Comparison of ENCODE assay signal across 8 mouse cellular contexts in the genomic region with DNA sequence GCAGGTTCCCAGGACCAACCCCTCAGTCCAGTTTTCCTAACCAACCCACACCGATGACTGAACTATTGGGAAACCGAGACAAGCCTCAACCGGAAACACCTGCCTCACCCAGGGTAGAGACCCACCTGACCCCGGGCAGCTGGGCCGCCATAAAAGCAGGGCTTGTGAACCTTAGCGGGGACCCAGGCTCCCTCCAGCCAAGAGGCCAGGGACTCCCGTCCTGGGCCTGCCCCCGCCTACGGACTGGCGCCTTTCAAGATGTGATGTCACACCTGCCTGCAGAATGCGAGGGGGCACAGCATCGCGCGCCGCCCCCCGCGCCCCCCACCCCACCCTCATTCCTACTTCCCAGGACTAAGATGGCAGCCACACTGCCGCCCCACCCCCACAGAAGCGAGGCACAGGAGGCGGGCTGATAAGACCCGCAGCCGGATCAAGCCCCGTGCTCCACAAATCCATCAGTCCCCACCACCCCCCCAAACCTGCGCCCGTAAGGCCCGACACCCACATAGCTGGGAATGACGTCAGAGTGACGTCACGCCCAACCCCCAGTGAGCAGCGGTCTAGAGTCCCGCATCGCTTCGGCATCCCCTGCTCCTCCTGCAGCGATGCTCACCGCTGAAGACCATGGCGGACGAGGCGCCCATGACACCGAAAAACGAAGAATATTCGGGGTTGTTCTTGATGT. TPM values are rescaled to one million over a fixed set of nuclear protein-coding genes. Genes with fewer than 3 reads are reported as not detected.
DNase-seq lines count a peak whose midpoint lies in the region; ATAC-seq and TF ChIP-seq lines count a peak whose summit lies in the region.

No protein-coding gene starts in this region.

- peak overlapping the region; percentile 74 for H3K4me2 ChIP-seq in heart, embryonic 13.5 days
- peak overlapping the region; percentile 83 for H3K4me2 ChIP-seq in liver, postnatal 0 days (ENCODE audit: low read depth, low read length)
- H3K4me2 ChIP-seq in neural tube, embryonic 13.5 days: peak overlapping the region; percentile 91

- peak; percentile 56 for DNase-seq in brain, embryonic 18.5 days (ENCODE audit: low read depth, low spot score)
- DNase-seq in kidney, postnatal 10 days: peak; percentile 81
- DNase-seq in liver, postnatal 0 days: peak; percentile 81
- peak; percentile 83 for DNase-seq in testis, postnatal 14 days (ENCODE audit: low spot score)

- peak overlapping the region; percentile 92 for H3K4me3 ChIP-seq in E14TG2a.4 (replicated peaks; ENCODE audit: low read length)
- H3K4me3 ChIP-seq in heart, embryonic 13.5 days: peak overlapping the region; percentile 81
- H3K4me3 ChIP-seq in liver, postnatal 0 days (ENCODE audit: low read depth, low read length): peak overlapping the region; percentile 89
- peak overlapping the region; percentile 96 for H3K4me3 ChIP-seq in neural tube, embryonic 13.5 days

- no peaks in the 10 kb centered on the region for H3K9me3 ChIP-seq in E14TG2a.4 (ENCODE audit: low read length)
- H3K9me3 ChIP-seq in heart, embryonic 13.5 days: no peaks in the 10 kb centered on the region
- H3K9me3 ChIP-seq in liver, postnatal 0 days (ENCODE audit: low read length): no peaks in the 10 kb centered on the region
- H3K9me3 ChIP-seq in neural tube, embryonic 13.5 days: no peaks in the 10 kb centered on the region

- no peak for TF ChIP-seq EP300 in liver, postnatal 0 days (IDR thresholded peaks at IDR 0.05; ENCODE audit: low read depth)

- TF ChIP-seq CTCF in E14TG2a.4 (conservative IDR thresholded peaks at IDR 0.05; ENCODE audit: low read length): no peak
- no peak for TF ChIP-seq CTCF in liver, postnatal 0 days (IDR thresholded peaks at IDR 0.05; ENCODE audit: low read depth)

- 1% methylated on average over 41 of the region's 41 CpGs for WGBS in heart, embryonic 13.5 days
- WGBS in liver, postnatal 0 days (ENCODE audit: insufficient replicate concordance): under 1% methylated on average over 41 of the region's 41 CpGs
- under 1% methylated on average over 40 of the region's 41 CpGs for WGBS in neural tube, embryonic 13.5 days

- H3K27ac ChIP-seq in heart, embryonic 13.5 days (replicated peaks): peak overlapping the region; percentile 96
- H3K27ac ChIP-seq in liver, postnatal 0 days (ENCODE audit: low read depth): peak overlapping the region; percentile 96
- H3K27ac ChIP-seq in neural tube, embryonic 13.5 days (replicated peaks): peak overlapping the region; percentile 99

- no peaks in the 10 kb centered on the region for H3K27me3 ChIP-seq in E14TG2a.4 (ENCODE audit: insufficient read depth, low read length)
- H3K27me3 ChIP-seq in heart, embryonic 13.5 days (replicated peaks): no peaks in the 10 kb centered on the region
- H3K27me3 ChIP-seq in liver, postnatal 0 days (ENCODE audit: insufficient read depth, low read length): no peaks in the 10 kb centered on the region
- H3K27me3 ChIP-seq in neural tube, embryonic 13.5 days: no peaks in the 10 kb centered on the region

- peaks cover 67% of the 10 kb centered on the region for H3K4me1 ChIP-seq in E14TG2a.4 (replicated peaks; ENCODE audit: low read depth, low read length)
- peaks cover 37% of the 10 kb centered on the region for H3K4me1 ChIP-seq in heart, embryonic 13.5 days
- H3K4me1 ChIP-seq in liver, postnatal 0 days (ENCODE audit: insufficient read depth): peaks cover 33% of the 10 kb centered on the region
- peaks cover 47% of the 10 kb centered on the region for H3K4me1 ChIP-seq in neural tube, embryonic 13.5 days (replicated peaks)

- peak; percentile 48 for ATAC-seq in erythroid progenitor cell, adult 5-6 weeks (replicated peaks; ENCODE audit: low FRiP score, poor library complexity, severe bottlenecking)
- peak; percentile 72 for ATAC-seq in heart, embryonic 13.5 days (ENCODE audit: extremely low read depth, insufficient number of reproducible peaks, low FRiP score, low TSS enrichment)
- peak; percentile 48 for ATAC-seq in liver, postnatal 0 days
- peak; percentile 72 for ATAC-seq in neural tube, embryonic 13.5 days (ENCODE audit: low read depth)

- peak overlapping the region; percentile 92 for H3K9ac ChIP-seq in heart, embryonic 13.5 days
- H3K9ac ChIP-seq in liver, postnatal 0 days (replicated peaks): peak overlapping the region; percentile 81
- peak overlapping the region; percentile 96 for H3K9ac ChIP-seq in neural tube, embryonic 13.5 days

- H3K36me3 ChIP-seq in E14TG2a.4 (ENCODE audit: insufficient read depth, low read length): peaks cover 39% of the 10 kb centered on the region
- H3K36me3 ChIP-seq in heart, embryonic 13.5 days: peaks cover 31% of the 10 kb centered on the region
- peaks cover 23% of the 10 kb centered on the region for H3K36me3 ChIP-seq in liver, postnatal 0 days (replicated peaks; ENCODE audit: insufficient read depth, low read length)
- peaks cover 27% of the 10 kb centered on the region for H3K36me3 ChIP-seq in neural tube, embryonic 13.5 days

RNA-seq across cellular contexts. Expression of gene Atp6v0c, which starts 0.8 kb away (rescaled TPM):
- 231 and 265 TPM in 2 replicates for total RNA-seq in erythroid progenitor cell, adult 5-6 weeks (2015; ENCODE audit: low replicate concordance)
- 83.8 and 103 TPM in 2 replicates for total RNA-seq in erythroid progenitor cell, adult 5-6 weeks (2017; ENCODE audit: low replicate concordance)
- 544 and 567 TPM in 2 replicates for polyA plus RNA-seq in heart, embryonic 13.5 days (2015; fragmentation: Nextera tagmentation; extraction: Ambion mirVana)
- polyA plus RNA-seq in liver, postnatal 0 days (2015; fragmentation: Nextera tagmentation; extraction: Ambion mirVana): 422 and 445 TPM in 2 replicates
- polyA plus RNA-seq in neural tube, embryonic 13.5 days (2015; fragmentation: Nextera tagmentation; extraction: Ambion mirVana): 947 and 1,089 TPM in 2 replicates

RNA-seq across cellular contexts. Expression of gene Amdhd2, which starts 5.2 kb away (rescaled TPM):
- 10.5 and 20.5 TPM in 2 replicates for total RNA-seq in erythroid progenitor cell, adult 5-6 weeks (2015; ENCODE audit: low replicate concordance)
- total RNA-seq in erythroid progenitor cell, adult 5-6 weeks (2017; ENCODE audit: low replicate concordance): 9.8 and 10.7 TPM in 2 replicates
- 27.0 and 31.2 TPM in 2 replicates for polyA plus RNA-seq in heart, embryonic 13.5 days (2015; fragmentation: Nextera tagmentation; extraction: Ambion mirVana)
- 18.5 and 20.0 TPM in 2 replicates for polyA plus RNA-seq in liver, postnatal 0 days (2015; fragmentation: Nextera tagmentation; extraction: Ambion mirVana)
- polyA plus RNA-seq in neural tube, embryonic 13.5 days (2015; fragmentation: Nextera tagmentation; extraction: Ambion mirVana): 30.4 and 37.4 TPM in 2 replicates

RNA-seq across cellular contexts. Expression of gene Pdpk1, which starts 18.0 kb away (rescaled TPM):
- 83.6 and 88.0 TPM in 2 replicates for total RNA-seq in erythroid progenitor cell, adult 5-6 weeks (2015; ENCODE audit: low replicate concordance)
- total RNA-seq in erythroid progenitor cell, adult 5-6 weeks (2017; ENCODE audit: low replicate concordance): 74.5 and 76.8 TPM in 2 replicates
- polyA plus RNA-seq in heart, embryonic 13.5 days (2015; fragmentation: Nextera tagmentation; extraction: Ambion mirVana): 30.7 and 35.1 TPM in 2 replicates
- polyA plus RNA-seq in liver, postnatal 0 days (2015; fragmentation: Nextera tagmentation; extraction: Ambion mirVana): 19.3 and 20.5 TPM in 2 replicates
- 54.0 and 63.8 TPM in 2 replicates for polyA plus RNA-seq in neural tube, embryonic 13.5 days (2015; fragmentation: Nextera tagmentation; extraction: Ambion mirVana)

RNA-seq across cellular contexts. Expression of gene Tbc1d24, which starts 36.6 kb away (rescaled TPM):
- 3.4 and 5.8 TPM in 2 replicates for total RNA-seq in erythroid progenitor cell, adult 5-6 weeks (2015; ENCODE audit: low replicate concordance)
- 2.6 and 2.7 TPM in 2 replicates for total RNA-seq in erythroid progenitor cell, adult 5-6 weeks (2017; ENCODE audit: low replicate concordance)
- 4.2 and 5.2 TPM in 2 replicates for polyA plus RNA-seq in heart, embryonic 13.5 days (2015; fragmentation: Nextera tagmentation; extraction: Ambion mirVana)
- polyA plus RNA-seq in liver, postnatal 0 days (2015; fragmentation: Nextera tagmentation; extraction: Ambion mirVana): 2.0 and 4.2 TPM in 2 replicates
- 17.8 and 22.0 TPM in 2 replicates for polyA plus RNA-seq in neural tube, embryonic 13.5 days (2015; fragmentation: Nextera tagmentation; extraction: Ambion mirVana)

RNA-seq across cellular contexts. Expression of gene Ntn3, which starts 40.6 kb away (rescaled TPM):
- not detected in 2 replicates for total RNA-seq in erythroid progenitor cell, adult 5-6 weeks (2015; ENCODE audit: low replicate concordance)
- not detected in 2 replicates for total RNA-seq in erythroid progenitor cell, adult 5-6 weeks (2017; ENCODE audit: low replicate concordance)
- 1.9 and 2.0 TPM in 2 replicates for polyA plus RNA-seq in heart, embryonic 13.5 days (2015; fragmentation: Nextera tagmentation; extraction: Ambion mirVana)
- polyA plus RNA-seq in liver, postnatal 0 days (2015; fragmentation: Nextera tagmentation; extraction: Ambion mirVana): 0.37 and 0.45 TPM in 2 replicates
- polyA plus RNA-seq in neural tube, embryonic 13.5 days (2015; fragmentation: Nextera tagmentation; extraction: Ambion mirVana): 5.9 TPM in 2 replicates

Comparison
In these comparisons a context has a peak if more than half of its experiments do, and no peak if none do; other contexts are left out.
1. Peak in every context shown above with its lines: DNase-seq, ATAC-seq, H3K4me3 ChIP-seq and H3K27ac ChIP-seq.